Mouse (Mus musculus) E14TG2a.4 (cell line): ENCODE results near the gene Ripk4.

ENCODE experiments used
- H3K27me3 ChIP-seq: 2 replicates; pipeline ENCODE4 v1.6.1; 2014; ENCODE audit warnings: low read length, control low read depth; ENCODE audit not compliant: insufficient read depth
- H3K36me3 ChIP-seq: 2 replicates; pipeline ENCODE4 v1.6.1; 2014; ENCODE audit warnings: low read length, control low read depth; ENCODE audit not compliant: insufficient read depth
- H3K4me1 ChIP-seq: replicated peaks from 2 replicates; pipeline ENCODE4 v1.6.1; 2014; ENCODE audit warnings: low read depth, low read length, control low read depth
- H3K4me3 ChIP-seq: replicated peaks from 2 replicates; pipeline ENCODE4 v1.5.1; 2014; ENCODE audit warnings: mild to moderate bottlenecking, low read length
- H3K9me3 ChIP-seq: 2 replicates; pipeline ENCODE4 v1.6.1; 2014; ENCODE audit warnings: low read length, control low read depth
- CTCF ChIP-seq: conservative IDR thresholded peaks from 2 replicates; pipeline ENCODE4 v1.5.1; 2014; ENCODE audit warnings: low read length
- NANOG ChIP-seq: IDR thresholded peaks from 2 replicates; pipeline ENCODE4 v1.6.1; 2014; ENCODE audit warnings: borderline replicate concordance, low read length, mixed read lengths
- POU5F1 ChIP-seq: IDR thresholded peaks from 2 replicates; pipeline ENCODE4 v1.6.1; 2014; ENCODE audit warnings: low read length, borderline replicate concordance

Gene Ripk4

DNA sequence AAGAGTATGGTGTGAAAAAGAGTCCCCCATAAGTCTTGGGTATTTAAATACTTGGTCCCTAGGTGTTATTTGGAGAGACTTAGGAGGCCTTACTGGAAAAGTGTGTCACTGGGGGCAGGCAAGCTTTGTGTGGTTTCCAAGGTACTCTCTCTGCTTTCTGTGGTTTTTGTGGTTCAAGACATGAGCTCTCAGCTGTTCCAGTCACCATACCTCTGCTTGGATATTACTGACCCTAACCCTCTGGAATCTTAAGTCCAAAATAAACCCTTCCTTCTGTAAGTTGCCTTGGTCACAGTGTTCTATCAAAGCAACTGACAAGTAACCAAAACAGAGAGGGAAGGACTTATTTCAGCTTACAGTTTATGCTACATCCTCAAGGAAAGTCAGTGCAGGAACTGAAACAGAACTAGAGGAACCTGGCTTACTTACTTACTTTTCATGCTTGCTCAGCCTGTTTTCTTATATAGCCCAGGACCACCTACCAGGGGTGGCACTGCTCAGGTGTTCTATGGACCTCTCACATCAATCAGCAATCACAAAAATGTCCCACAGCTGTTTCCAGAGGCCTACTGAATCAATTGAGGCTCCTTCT lies 44.1 kb downstream of the Ripk4 start:
- no peaks in the 10 kb centered on the region for H3K9me3 ChIP-seq
- H3K4me1 ChIP-seq = peaks cover 8% of the 10 kb centered on the region; the same call in 1 of the 2 replicates
- H3K4me3 ChIP-seq = no peak overlapping the region
- TF ChIP-seq CTCF (no peak), POU5F1 (no peak)
- no peaks in the 10 kb centered on the region for H3K36me3 ChIP-seq
- H3K27me3 ChIP-seq = no peaks in the 10 kb centered on the region

- Histone ChIP-seq H3K4me3 (no peak overlapping the region), H3K4me1 (peaks cover 8% of the 10 kb centered on the region; the same call in 1 of the 2 replicates), H3K36me3 (no peaks in the 10 kb centered on the region), H3K27me3 (no peaks in the 10 kb centered on the region), H3K9me3 (no peaks in the 10 kb centered on the region)
- no peak for TF ChIP-seq CTCF
- no peak for TF ChIP-seq NANOG
- no peak for TF ChIP-seq POU5F1
Measured at GRCm38 (mm10) chr16:97716567-97716966, 47.0 kb downstream of the Ripk4 start.

- Histone ChIP-seq H3K27me3 (no peaks in the 10 kb centered on the region), H3K4me3 (no peak overlapping the region), H3K36me3 (no peaks in the 10 kb centered on the region), H3K9me3 (no peaks in the 10 kb centered on the region), H3K4me1 (no peaks in the 10 kb centered on the region; the same call in 1 of the 2 replicates)
- TF ChIP-seq POU5F1 (no peak), CTCF (no peak), NANOG (no peak)
Measured at GRCm38 (mm10) chr16:97712129-97712528, 51.5 kb downstream of the Ripk4 start.

GRCm38 (mm10) chr16:97701871-97702270 lies 61.7 kb downstream of the Ripk4 start:
- H3K4me3 ChIP-seq = no peak overlapping the region
- no peaks in the 10 kb centered on the region for H3K4me1 ChIP-seq
- no peaks in the 10 kb centered on the region for H3K27me3 ChIP-seq
- no peaks in the 10 kb centered on the region for H3K9me3 ChIP-seq
- H3K36me3 ChIP-seq = no peaks in the 10 kb centered on the region
- TF ChIP-seq NANOG (no peak), POU5F1 (no peak), CTCF (no peak)

GRCm38 (mm10) chr16:97697769-97698168 lies 65.8 kb downstream of the Ripk4 start:
- no peak overlapping the region for H3K4me3 ChIP-seq
- no peaks in the 10 kb centered on the region for H3K9me3 ChIP-seq
- H3K4me1 ChIP-seq = no peaks in the 10 kb centered on the region
- peak; percentile 43 for TF ChIP-seq CTCF
- no peak for TF ChIP-seq POU5F1
- no peaks in the 10 kb centered on the region for H3K36me3 ChIP-seq
- H3K27me3 ChIP-seq = no peaks in the 10 kb centered on the region

GRCm38 (mm10) chr16:97695709-97696108 lies 67.9 kb downstream of the Ripk4 start:
- Histone ChIP-seq H3K4me1 (no peaks in the 10 kb centered on the region), H3K27me3 (no peaks in the 10 kb centered on the region), H3K36me3 (no peaks in the 10 kb centered on the region), H3K9me3 (no peaks in the 10 kb centered on the region), H3K4me3 (no peak overlapping the region)
- no peak for TF ChIP-seq POU5F1
- no peak for TF ChIP-seq CTCF
- TF ChIP-seq NANOG = no peak
